Mouse (Mus musculus): ENCODE data around the gene Prap1.
"Not testable (repeated sequence)": the region's sequence is repeated elsewhere in the genome, so short reads cannot be mapped to it uniquely, and the experiment has no call there.

Gene Prap1

GRCm38 (mm10) chr7:140082242-140082678 lies 10.9 kb upstream of the Prap1 start, which contains the start of gene Caly:
Gene Caly (minus strand): TSS chr7:140082548.
- no peak for DNase-seq (ENCODE audit: low spot score)

GRCm38 (mm10) chr7:140090601-140091000 lies 2.6 kb upstream of the Prap1 start:
- no peak for DNase-seq (ENCODE audit: low spot score)

GRCm38 (mm10) chr7:140094954-140095353 lies 1.8 kb downstream of the Prap1 start:
- DNase-seq (ENCODE audit: low spot score) = no peak

GRCm38 (mm10) chr7:140095556-140095955 lies 2.4 kb downstream of the Prap1 start:
- DNase-seq (ENCODE audit: low spot score) = peak; percentile 26

- DNase-seq (ENCODE audit: low spot score) = no peak
Observed at GRCm38 (mm10) chr7:140096055-140096454, 2.9 kb downstream of the Prap1 start.

- no peak for DNase-seq (ENCODE audit: low spot score)
Observed at GRCm38 (mm10) chr7:140098466-140098865, 5.3 kb downstream of the Prap1 start.

- no peak for DNase-seq (ENCODE audit: low spot score)
Observed at GRCm38 (mm10) chr7:140101498-140101897, 8.3 kb downstream of the Prap1 start.

- DNase-seq (ENCODE audit: low spot score) = peak; percentile 91
Observed at GRCm38 (mm10) chr7:140101993-140102860, 9.0 kb downstream of the Prap1 start, which contains the start of gene Fuom. Gene Fuom (minus strand): TSS chr7:140102441.

GRCm38 (mm10) chr7:140104009-140104408 lies 10.8 kb downstream of the Prap1 start:
- DNase-seq (ENCODE audit: low spot score) = no peak

- no peak for DNase-seq (ENCODE audit: low spot score)
Observed at GRCm38 (mm10) chr7:140111943-140112342, 18.7 kb downstream of the Prap1 start.

GRCm38 (mm10) chr7:140115583-140116328 lies 22.6 kb downstream of the Prap1 start, which contains the start of gene Paox:
Gene Paox (plus strand): TSS chr7:140115799.
- peak; percentile 46 for DNase-seq (ENCODE audit: low spot score)

- DNase-seq (ENCODE audit: low spot score) = peak; percentile 92
Observed at GRCm38 (mm10) chr7:140116329-140117054, 23.3 kb downstream of the Prap1 start, which contains the start of gene Echs1. Gene Echs1 (minus strand): TSS chr7:140116476.

- no peak for DNase-seq (ENCODE audit: low spot score)
Observed at GRCm38 (mm10) chr7:140120484-140120883, 27.3 kb downstream of the Prap1 start.

- DNase-seq (ENCODE audit: low spot score) = no peak
Observed at GRCm38 (mm10) chr7:140121338-140121910, 28.2 kb downstream of the Prap1 start.

- DNase-seq (ENCODE audit: low spot score) = no peak
Observed at GRCm38 (mm10) chr7:140122765-140123164, 29.6 kb downstream of the Prap1 start.

GRCm38 (mm10) chr7:140124382-140124781 lies 31.2 kb downstream of the Prap1 start:
- DNase-seq (ENCODE audit: low spot score) = no peak

GRCm38 (mm10) chr7:140125278-140126021 lies 32.3 kb downstream of the Prap1 start:
- peak; percentile 96 for DNase-seq (ENCODE audit: low spot score)

GRCm38 (mm10) chr7:140126022-140126350 lies 32.8 kb downstream of the Prap1 start:
- DNase-seq (ENCODE audit: low spot score) = no peak

- DNase-seq (ENCODE audit: low spot score) = no peak
Observed at GRCm38 (mm10) chr7:140126934-140127333, 33.7 kb downstream of the Prap1 start.

- DNase-seq (ENCODE audit: low spot score) = no peak
Observed at GRCm38 (mm10) chr7:140127911-140128310, 34.7 kb downstream of the Prap1 start.

- DNase-seq (ENCODE audit: low spot score) = not testable (repeated sequence)
Observed at GRCm38 (mm10) chr7:140132184-140132583, 39.0 kb downstream of the Prap1 start.

All from ovary, postnatal 36 days (tissue).